Comparison of ENCODE assay signal across 7 mouse cellular contexts in the genomic region with DNA sequence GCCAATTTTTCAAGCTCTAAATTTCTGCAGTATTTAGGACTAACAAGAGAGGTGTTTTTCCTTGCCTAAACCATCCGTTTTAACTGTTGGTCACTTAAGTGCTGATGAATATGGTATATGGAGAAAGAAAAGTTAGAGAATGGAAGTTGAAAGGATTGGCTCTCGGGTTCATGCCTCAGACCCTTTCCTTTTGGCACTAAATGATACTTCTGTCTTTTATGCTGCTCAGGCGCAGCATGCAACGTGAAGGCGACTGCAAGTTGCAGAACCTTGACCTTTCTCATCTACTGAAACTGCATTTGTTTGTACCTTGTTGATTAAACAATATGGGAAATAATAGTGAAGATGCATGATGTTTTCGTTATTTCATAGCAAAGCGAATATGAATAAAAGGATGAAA. TPM values are rescaled to one million over a fixed set of nuclear protein-coding genes. Genes with fewer than 3 reads are reported as not detected.
A peak's percentile ranks its signal among the peaks of the same experiment; 100 is the strongest.
DNase-seq lines count a peak whose midpoint lies in the region; ATAC-seq and TF ChIP-seq lines count a peak whose summit lies in the region.
"Not testable (repeated sequence)": the region's sequence is repeated elsewhere in the genome, so short reads cannot be mapped to it uniquely, and the experiment has no call there.

No protein-coding gene starts in this region.

- not testable (repeated sequence) for H3K4me3 ChIP-seq in ES-E14 (ENCODE audit: insufficient read depth in 1 of 2, low read depth in 1 of 2, low read length in 2 of 2, poor library complexity in 1 of 2, severe bottlenecking in 1 of 2); forebrain, embryonic 11.5 days (ENCODE audit: low read depth, low read length); kidney, adult 2 months (ENCODE audit: insufficient read depth, low read depth, low read length)

- H3K27ac ChIP-seq in ES-E14 (ENCODE audit: insufficient read depth, low read depth, low read length, poor library complexity, severe bottlenecking); forebrain, embryonic 11.5 days (ENCODE audit: low read depth, low read length); kidney, adult 2 months (ENCODE audit: insufficient read depth, low read depth, low read length): not testable (repeated sequence)

- peaks cover 48% of the 10 kb centered on the region for H3K36me3 ChIP-seq in ES-E14 (ENCODE audit: control insufficient read depth, insufficient read depth, low read length, poor library complexity, severe bottlenecking)
- peaks cover 12% of the 10 kb centered on the region for H3K36me3 ChIP-seq in forebrain, embryonic 11.5 days (ENCODE audit: control insufficient read depth, insufficient read depth, low read length)
- H3K36me3 ChIP-seq in kidney, adult 2 months (ENCODE audit: control insufficient read depth, insufficient read depth, low read length): not testable (repeated sequence)

- WGBS in forebrain, embryonic 11.5 days: 90% methylated on average over 7 of the region's 7 CpGs
- WGBS in kidney, adult 2 months: 88% methylated on average over 7 of the region's 7 CpGs

- TF ChIP-seq POLR2A in kidney, adult 2 months (IDR thresholded peaks at IDR 0.05; ENCODE audit: low read depth, low read length): not testable (repeated sequence)

- H3K9me3 ChIP-seq in ES-E14 (ENCODE audit: control insufficient read depth, insufficient read depth, low read depth, low read length): peaks cover 46% of the 10 kb centered on the region
- H3K9me3 ChIP-seq in forebrain, embryonic 11.5 days (ENCODE audit: control insufficient read depth, low read length): not testable (repeated sequence)

- H3K9ac ChIP-seq in ES-E14 (ENCODE audit: insufficient read depth, low read depth, low read length, poor library complexity, severe bottlenecking); forebrain, embryonic 11.5 days (ENCODE audit: low read length): not testable (repeated sequence)

- peak; percentile 55 for DNase-seq in ES-E14 (ENCODE audit: low read depth, low spot score)
- peak; percentile 11 to 26 for DNase-seq in adrenal gland, adult (ENCODE audit: inconsistent age in 2 of 2, low spot score in 1 of 2)
- DNase-seq in c-Kit-positive CD71-positive TER-119-positive erythroid progenitor cells, embryonic 14.5 days (ENCODE audit: low spot score): peak; percentile 26
- peak; percentile 49 for DNase-seq in forebrain, embryonic 11.5 days (ENCODE audit: low spot score)
- DNase-seq in kidney, adult 2 months: peak; percentile 1
- DNase-seq in mesoderm, embryonic 11.5 days (ENCODE audit: low read depth, low spot score): peak; percentile 37
- DNase-seq in retina, embryonic 14.5 days (ENCODE audit: low spot score): peak; percentile 43

- not testable (repeated sequence) for H3K4me1 ChIP-seq in ES-E14 (ENCODE audit: control insufficient read depth in 2 of 2, insufficient read depth in 2 of 2, low read length in 2 of 2, poor library complexity in 1 of 2); forebrain, embryonic 11.5 days (replicated peaks; ENCODE audit: control insufficient read depth, insufficient read depth, low read length); kidney, adult 2 months (ENCODE audit: control insufficient read depth, insufficient read depth, low read length)

- not testable (repeated sequence) for H3K4me2 ChIP-seq in forebrain, embryonic 11.5 days (ENCODE audit: low read depth, low read length, severe bottlenecking)

- in situ Hi-C loops in ES-E14 (cut with MboI; ENCODE audit: low sequenced_read_pairs in 2 of 2, unreplicated experiment in 2 of 2): not testable (repeated sequence)

- ATAC-seq in forebrain, embryonic 11.5 days (replicated peaks; ENCODE audit: low FRiP score): 0 out of 2 replicates have a peak, but pooled peaks have one; percentile 16

- not testable (repeated sequence) for H3K27me3 ChIP-seq in forebrain, embryonic 11.5 days (ENCODE audit: control insufficient read depth, insufficient read depth, low read length); kidney, adult 2 months (replicated peaks; ENCODE audit: control insufficient read depth, insufficient read depth, low read length)

- TF ChIP-seq CTCF in kidney, adult 2 months (conservative IDR thresholded peaks at IDR 0.05; ENCODE audit: insufficient read depth, insufficient read length, low read depth, low read length): not testable (repeated sequence)

RNA-seq across cellular contexts. Expression of a gene that starts 38.9 kb away (rescaled TPM):
- 165 and 322 TPM in 2 replicates for total RNA-seq in ES-E14 (2012; rRNA removed)
- 321 and 384 TPM in 2 replicates for polyA plus RNA-seq in forebrain, embryonic 11.5 days (2014; fragmentation: Nextera tagmentation; extraction: Ambion mirVana)
- 108 and 184 TPM in 2 replicates for polyA plus RNA-seq in kidney, adult 2 months (2012; rRNA removed)

Comparison
In these comparisons a context has a peak if more than half of its experiments do, and no peak if none do; other contexts are left out.
1. DNase-seq: peak in every context shown above with its lines; median percentile 55 in ES-E14; 49 in forebrain, embryonic 11.5 days; 43 in retina, embryonic 14.5 days; 37 in mesoderm, embryonic 11.5 days; 26 in c-Kit-positive CD71-positive TER-119-positive erythroid progenitor cells, embryonic 14.5 days; 18 in adrenal gland, adult; 1 in kidney, adult 2 months.